Mouse (Mus musculus) ES-Bruce4 (cell line): ENCODE measurements around the gene Tmem199.

ENCODE experiments used
- CTCF ChIP-seq: IDR thresholded peaks from one replicate; pipeline ENCODE4 v1.8.1; 2011; ENCODE audit warnings: low read depth, low read length
- POLR2A ChIP-seq: IDR thresholded peaks from one replicate; pipeline ENCODE4 v1.8.1; 2011; ENCODE audit warnings: low read length; ENCODE audit not compliant: insufficient read depth

- TF ChIP-seq CTCF (no peak), POLR2A (no peak)
Measured at GRCm38 (mm10) chr11:78462669-78463068, 49.3 kb downstream of the Tmem199 start.
